Mouse (Mus musculus): Measurements from ENCODE around the gene Gm10681. TPM values are rescaled to one million over a fixed set of nuclear protein-coding genes. Genes with fewer than 3 reads are reported as not detected.
"Not testable (repeated sequence)": the region's sequence is repeated elsewhere in the genome, so short reads cannot be mapped to it uniquely, and the experiment has no call there.

The Gm10681 gene
- polyA plus RNA-seq (2014; fragmentation: Nextera tagmentation; extraction: Ambion mirVana) = not detected in 2 replicates

- Histone ChIP-seq H3K4me1 (ENCODE audit: control insufficient read depth, insufficient read depth, low read length) (no peaks in the 10 kb centered on the region), H3K9me3 (ENCODE audit: control insufficient read depth, low read length) (no peaks in the 10 kb centered on the region), H3K27ac (replicated peaks; ENCODE audit: low read depth, low read length) (no peak within 1 kb of the TSS), H3K4me3 (ENCODE audit: low read depth, low read length) (no peak within 1 kb of the TSS), H3K9ac (ENCODE audit: low read depth, low read length) (no peak within 1 kb of the TSS), H3K27me3 (replicated peaks; ENCODE audit: control insufficient read depth, insufficient read depth, low read length) (no peaks in the 10 kb centered on the region), H3K4me2 (ENCODE audit: low read depth, low read length) (no peak within 1 kb of the TSS), H3K36me3 (ENCODE audit: control insufficient read depth, insufficient read depth, low read length) (no peaks in the 10 kb centered on the region)
- no peak for ATAC-seq (ENCODE audit: low read depth)
- no peak for DNase-seq (ENCODE audit: low spot score)
Measured at GRCm38 (mm10) chr3:98588707-98589106, at the start of gene Gm10681. Gene Gm10681 (minus strand): TSS chr3:98588807.

- DNase-seq (ENCODE audit: low spot score) = no peak
Measured at GRCm38 (mm10) chr3:98635145-98635544, 46.5 kb upstream of the Gm10681 start.

GRCm38 (mm10) chr3:98630152-98630551 is 41.5 kb upstream of the Gm10681 start, which contains the start of gene Hsd3b5:
Gene Hsd3b5 (minus strand): TSS chr3:98630252.
- ATAC-seq (ENCODE audit: low read depth) (no peak), DNase-seq (ENCODE audit: low spot score) (no peak)
- Histone ChIP-seq H3K4me2 (ENCODE audit: low read depth, low read length) (no peak within 1 kb of the TSS), H3K4me1 (ENCODE audit: control insufficient read depth, insufficient read depth, low read length) (no peaks in the 10 kb centered on the region), H3K9ac (ENCODE audit: low read depth, low read length) (no peak within 1 kb of the TSS), H3K36me3 (ENCODE audit: control insufficient read depth, insufficient read depth, low read length) (no peaks in the 10 kb centered on the region), H3K27ac (replicated peaks; ENCODE audit: low read depth, low read length) (no peak within 1 kb of the TSS), H3K9me3 (ENCODE audit: control insufficient read depth, low read length) (no peaks in the 10 kb centered on the region), H3K27me3 (replicated peaks; ENCODE audit: control insufficient read depth, insufficient read depth, low read length) (no peaks in the 10 kb centered on the region), H3K4me3 (ENCODE audit: low read depth, low read length) (no peak within 1 kb of the TSS)

More at GRCm38 (mm10) chr3:98635145-98635544, 46.5 kb upstream of the Gm10681 start:
- no peak overlapping the region for H3K4me2 ChIP-seq (ENCODE audit: low read depth, low read length)
- no peak overlapping the region for H3K27ac ChIP-seq (replicated peaks; ENCODE audit: low read depth, low read length)
- H3K9me3 ChIP-seq (ENCODE audit: control insufficient read depth, low read length) = no peaks in the 10 kb centered on the region
- H3K27me3 ChIP-seq (replicated peaks; ENCODE audit: control insufficient read depth, insufficient read depth, low read length) = no peaks in the 10 kb centered on the region
- H3K4me1 ChIP-seq (ENCODE audit: control insufficient read depth, insufficient read depth, low read length) = no peaks in the 10 kb centered on the region
- H3K9ac ChIP-seq (ENCODE audit: low read depth, low read length) = no peak overlapping the region
- no peak for ATAC-seq (ENCODE audit: low read depth)
- WGBS = 88% methylated on average over 1 of the region's 1 CpGs
- H3K36me3 ChIP-seq (ENCODE audit: control insufficient read depth, insufficient read depth, low read length) = no peaks in the 10 kb centered on the region
- H3K4me3 ChIP-seq (ENCODE audit: low read depth, low read length) = no peak overlapping the region

- H3K9me3 ChIP-seq (ENCODE audit: control insufficient read depth, low read length) = no peaks in the 10 kb centered on the region
- ATAC-seq (ENCODE audit: low read depth) = no peak
- H3K9ac ChIP-seq (ENCODE audit: low read depth, low read length) = no peak overlapping the region
- no peaks in the 10 kb centered on the region for H3K27me3 ChIP-seq (replicated peaks; ENCODE audit: control insufficient read depth, insufficient read depth, low read length)
- no peak overlapping the region for H3K27ac ChIP-seq (replicated peaks; ENCODE audit: low read depth, low read length)
- H3K4me1 ChIP-seq (ENCODE audit: control insufficient read depth, insufficient read depth, low read length) = no peaks in the 10 kb centered on the region
- WGBS = 83% methylated on average over 3 of the region's 3 CpGs
- DNase-seq (ENCODE audit: low spot score) = no peak
- H3K4me3 ChIP-seq (ENCODE audit: low read depth, low read length) = no peak overlapping the region
- H3K36me3 ChIP-seq (ENCODE audit: control insufficient read depth, insufficient read depth, low read length) = no peaks in the 10 kb centered on the region
- no peak overlapping the region for H3K4me2 ChIP-seq (ENCODE audit: low read depth, low read length)
Measured at GRCm38 (mm10) chr3:98629633-98630032, 41.0 kb upstream of the Gm10681 start.

GRCm38 (mm10) chr3:98616786-98617185 is 28.2 kb upstream of the Gm10681 start:
- H3K4me3 ChIP-seq (ENCODE audit: low read depth, low read length); H3K27ac ChIP-seq (replicated peaks; ENCODE audit: low read depth, low read length); H3K4me2 ChIP-seq (ENCODE audit: low read depth, low read length); DNase-seq (ENCODE audit: low spot score); H3K36me3 ChIP-seq (ENCODE audit: control insufficient read depth, insufficient read depth, low read length); H3K27me3 ChIP-seq (replicated peaks; ENCODE audit: control insufficient read depth, insufficient read depth, low read length); H3K4me1 ChIP-seq (ENCODE audit: control insufficient read depth, insufficient read depth, low read length); ATAC-seq (ENCODE audit: low read depth); H3K9ac ChIP-seq (ENCODE audit: low read depth, low read length); H3K9me3 ChIP-seq (ENCODE audit: control insufficient read depth, low read length): not testable (repeated sequence)
- WGBS = 63% methylated on average over 1 of the region's 1 CpGs

GRCm38 (mm10) chr3:98616244-98616643 is 27.6 kb upstream of the Gm10681 start:
- H3K4me3 ChIP-seq (ENCODE audit: low read depth, low read length); H3K9me3 ChIP-seq (ENCODE audit: control insufficient read depth, low read length); H3K4me2 ChIP-seq (ENCODE audit: low read depth, low read length); H3K36me3 ChIP-seq (ENCODE audit: control insufficient read depth, insufficient read depth, low read length); H3K27ac ChIP-seq (replicated peaks; ENCODE audit: low read depth, low read length); ATAC-seq (ENCODE audit: low read depth); H3K9ac ChIP-seq (ENCODE audit: low read depth, low read length); DNase-seq (ENCODE audit: low spot score); H3K27me3 ChIP-seq (replicated peaks; ENCODE audit: control insufficient read depth, insufficient read depth, low read length); H3K4me1 ChIP-seq (ENCODE audit: control insufficient read depth, insufficient read depth, low read length): not testable (repeated sequence)
- 28% methylated on average over 2 of the region's 2 CpGs for WGBS

GRCm38 (mm10) chr3:98614406-98614927 is 25.9 kb upstream of the Gm10681 start:
- not testable (repeated sequence) for DNase-seq (ENCODE audit: low spot score); H3K27ac ChIP-seq (replicated peaks; ENCODE audit: low read depth, low read length); H3K4me2 ChIP-seq (ENCODE audit: low read depth, low read length); H3K36me3 ChIP-seq (ENCODE audit: control insufficient read depth, insufficient read depth, low read length); H3K27me3 ChIP-seq (replicated peaks; ENCODE audit: control insufficient read depth, insufficient read depth, low read length); H3K9ac ChIP-seq (ENCODE audit: low read depth, low read length); H3K4me3 ChIP-seq (ENCODE audit: low read depth, low read length); H3K9me3 ChIP-seq (ENCODE audit: control insufficient read depth, low read length); H3K4me1 ChIP-seq (ENCODE audit: control insufficient read depth, insufficient read depth, low read length)
- peak; percentile 53; the same call in 1 of the 2 replicates for ATAC-seq (ENCODE audit: low read depth)
- 57% methylated on average over 2 of the region's 2 CpGs for WGBS

GRCm38 (mm10) chr3:98613963-98614362 is 25.4 kb upstream of the Gm10681 start:
- Histone ChIP-seq H3K36me3 (ENCODE audit: control insufficient read depth, insufficient read depth, low read length) (no peaks in the 10 kb centered on the region), H3K4me1 (ENCODE audit: control insufficient read depth, insufficient read depth, low read length) (no peaks in the 10 kb centered on the region), H3K4me2 (ENCODE audit: low read depth, low read length) (no peak overlapping the region), H3K9ac (ENCODE audit: low read depth, low read length) (no peak overlapping the region), H3K27me3 (replicated peaks; ENCODE audit: control insufficient read depth, insufficient read depth, low read length) (no peaks in the 10 kb centered on the region), H3K27ac (replicated peaks; ENCODE audit: low read depth, low read length) (no peak overlapping the region), H3K4me3 (ENCODE audit: low read depth, low read length) (no peak overlapping the region), H3K9me3 (ENCODE audit: control insufficient read depth, low read length) (no peaks in the 10 kb centered on the region)
- ATAC-seq (ENCODE audit: low read depth) = no peak
- no peak for DNase-seq (ENCODE audit: low spot score)

- H3K4me1 ChIP-seq (ENCODE audit: control insufficient read depth, insufficient read depth, low read length); ATAC-seq (ENCODE audit: low read depth); DNase-seq (ENCODE audit: low spot score); H3K27ac ChIP-seq (replicated peaks; ENCODE audit: low read depth, low read length); H3K4me3 ChIP-seq (ENCODE audit: low read depth, low read length); H3K9ac ChIP-seq (ENCODE audit: low read depth, low read length); H3K4me2 ChIP-seq (ENCODE audit: low read depth, low read length); H3K36me3 ChIP-seq (ENCODE audit: control insufficient read depth, insufficient read depth, low read length); H3K27me3 ChIP-seq (replicated peaks; ENCODE audit: control insufficient read depth, insufficient read depth, low read length); H3K9me3 ChIP-seq (ENCODE audit: control insufficient read depth, low read length): not testable (repeated sequence)
Measured at GRCm38 (mm10) chr3:98613540-98613939, 24.9 kb upstream of the Gm10681 start.
